Mouse (Mus musculus): ENCODE measurements at regions not wholly inside any gene's neighbourhood (a gene's known extent, or its start where the extent isn't known, plus 50 kb on each side); places are given as distances from the start of the nearest gene placed in this dataset.

DNA sequence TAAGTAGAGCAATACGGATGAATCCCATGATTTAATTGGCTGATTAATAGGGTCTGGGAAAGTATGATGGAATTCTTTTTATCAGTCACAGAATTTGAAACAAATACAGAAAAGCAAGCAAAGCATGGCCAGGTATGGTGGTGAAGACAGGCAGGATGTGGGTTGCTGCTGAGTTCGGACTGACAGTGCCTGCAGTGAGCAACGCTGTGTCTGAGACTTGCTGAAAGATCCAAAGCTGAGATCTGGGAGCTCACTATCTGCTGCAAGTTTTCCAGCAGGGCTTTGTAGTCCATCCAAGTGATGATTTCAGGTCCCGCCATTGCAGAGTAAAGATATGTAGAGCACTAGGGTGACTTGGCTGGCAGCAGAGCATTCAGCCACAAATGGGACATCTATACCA lies 189.3 kb upstream of the Ahr start:
- TF ChIP-seq CTCF (conservative IDR thresholded peaks at IDR 0.05; ENCODE audit: insufficient read depth, insufficient read length, low read depth, low read length), result no peak
- TF ChIP-seq POLR2A (IDR thresholded peaks at IDR 0.05; ENCODE audit: low read depth, low read length), result no peak
